15 mouse cellular contexts compared by ENCODE assay signal in genomic region chr3:157272379-157272778, GRCm38 (mm10).
"Had no signal": no experiment of that assay in that cellular context is flagged by ENCODE, and none has a peak within 500 bp of the region (broad histone marks: within the 10 kb centered on the region; RNA-seq: fewer than 3 reads in every experiment).

No protein-coding gene starts in this region.

- H3K27ac ChIP-seq: kidney, postnatal 0 days; layer of hippocampus, adult 2 months; limb, embryonic 13.5 days; liver, embryonic 14.5 days; midbrain, embryonic 13.5 days; neural tube, embryonic 15.5 days had no signal

- H3K4me1 ChIP-seq: limb, embryonic 13.5 days; midbrain, embryonic 13.5 days; neural tube, embryonic 15.5 days had no signal

- H3K4me3 ChIP-seq: layer of hippocampus, adult 2 months; limb, embryonic 13.5 days; midbrain, embryonic 13.5 days; myocyte; neural tube, embryonic 15.5 days had no signal

- ATAC-seq: midbrain, embryonic 13.5 days had no signal

- H3K27me3 ChIP-seq: limb, embryonic 13.5 days; midbrain, embryonic 13.5 days; neural tube, embryonic 15.5 days had no signal

- DNase-seq: kidney, adult 9 months; kidney, postnatal 36 days; lung, adult 18-20 months; lung, postnatal 4 days; right cerebral cortex, postnatal 4 days; spleen, adult 18-20 months; thymus, adult 18-20 months; thymus, postnatal 25 days had no signal
